Mouse (Mus musculus): ENCODE measurements at regions not wholly inside any gene's neighbourhood (a gene's known extent, or its start where the extent isn't known, plus 50 kb on each side); places are given as distances from the start of the nearest gene placed in this dataset.

- 75% methylated on average over 4 of the region's 4 CpGs for WGBS
- no peak for DNase-seq (ENCODE audit: low spot score)
- Histone ChIP-seq H3K36me3 (ENCODE audit: control insufficient read depth, insufficient read depth, low read length) (no peaks in the 10 kb centered on the region), H3K27ac (replicated peaks; ENCODE audit: low read depth, low read length) (no peak overlapping the region), H3K4me2 (ENCODE audit: low read depth, low read length) (no peak overlapping the region), H3K9me3 (ENCODE audit: control insufficient read depth, low read length) (no peaks in the 10 kb centered on the region), H3K4me3 (ENCODE audit: low read depth, low read length) (no peak overlapping the region), H3K4me1 (ENCODE audit: control insufficient read depth, insufficient read depth, low read length) (no peaks in the 10 kb centered on the region), H3K27me3 (replicated peaks; ENCODE audit: control insufficient read depth, insufficient read depth, low read length) (no peaks in the 10 kb centered on the region), H3K9ac (ENCODE audit: low read depth, low read length) (no peak overlapping the region)
- ATAC-seq (ENCODE audit: low read depth) = no peak
Measured at GRCm38 (mm10) chr10:53165036-53165435, 172.4 kb upstream of the Pln start.

GRCm38 (mm10) chr10:53167767-53168166 is 169.7 kb upstream of the Pln start:
- Histone ChIP-seq H3K4me2 (ENCODE audit: low read depth, low read length) (no peak overlapping the region), H3K9ac (ENCODE audit: low read depth, low read length) (no peak overlapping the region), H3K27me3 (replicated peaks; ENCODE audit: control insufficient read depth, insufficient read depth, low read length) (no peaks in the 10 kb centered on the region), H3K27ac (replicated peaks; ENCODE audit: low read depth, low read length) (no peak overlapping the region), H3K4me1 (ENCODE audit: control insufficient read depth, insufficient read depth, low read length) (no peaks in the 10 kb centered on the region), H3K9me3 (ENCODE audit: control insufficient read depth, low read length) (no peaks in the 10 kb centered on the region), H3K36me3 (ENCODE audit: control insufficient read depth, insufficient read depth, low read length) (no peaks in the 10 kb centered on the region), H3K4me3 (ENCODE audit: low read depth, low read length) (no peak overlapping the region)
- DNase-seq (ENCODE audit: low spot score) (no peak), ATAC-seq (ENCODE audit: low read depth) (no peak)
- 88% methylated on average over 5 of the region's 5 CpGs for WGBS

GRCm38 (mm10) chr10:53174038-53174564 is 163.4 kb upstream of the Pln start:
- DNase-seq (ENCODE audit: low spot score) (no peak), ATAC-seq (ENCODE audit: low read depth) (no peak)
- no peaks in the 10 kb centered on the region for H3K36me3 ChIP-seq (ENCODE audit: control insufficient read depth, insufficient read depth, low read length)
- no peak overlapping the region for H3K4me2 ChIP-seq (ENCODE audit: low read depth, low read length)
- H3K9me3 ChIP-seq (ENCODE audit: control insufficient read depth, low read length) = no peaks in the 10 kb centered on the region
- H3K9ac ChIP-seq (ENCODE audit: low read depth, low read length) = no peak overlapping the region
- H3K27me3 ChIP-seq (replicated peaks; ENCODE audit: control insufficient read depth, insufficient read depth, low read length) = no peaks in the 10 kb centered on the region
- no peak overlapping the region for H3K4me3 ChIP-seq (ENCODE audit: low read depth, low read length)
- H3K4me1 ChIP-seq (ENCODE audit: control insufficient read depth, insufficient read depth, low read length) = peaks cover 9% of the 10 kb centered on the region; the same call in 1 of the 2 replicates
- 17% methylated on average over 3 of the region's 3 CpGs for WGBS
- H3K27ac ChIP-seq (replicated peaks; ENCODE audit: low read depth, low read length) = no peak overlapping the region

GRCm38 (mm10) chr10:53175946-53176345 is 161.5 kb upstream of the Pln start:
- WGBS = 85% methylated on average over 2 of the region's 2 CpGs
- no peak overlapping the region for H3K27ac ChIP-seq (replicated peaks; ENCODE audit: low read depth, low read length)
- no peaks in the 10 kb centered on the region for H3K27me3 ChIP-seq (replicated peaks; ENCODE audit: control insufficient read depth, insufficient read depth, low read length)
- H3K9me3 ChIP-seq (ENCODE audit: control insufficient read depth, low read length) = no peaks in the 10 kb centered on the region
- no peak for DNase-seq (ENCODE audit: low spot score)
- no peaks in the 10 kb centered on the region for H3K36me3 ChIP-seq (ENCODE audit: control insufficient read depth, insufficient read depth, low read length)
- no peak overlapping the region for H3K4me2 ChIP-seq (ENCODE audit: low read depth, low read length)
- H3K9ac ChIP-seq (ENCODE audit: low read depth, low read length) = no peak overlapping the region
- H3K4me3 ChIP-seq (ENCODE audit: low read depth, low read length) = no peak overlapping the region
- ATAC-seq (ENCODE audit: low read depth) = no peak
- peaks cover 16% of the 10 kb centered on the region; the same call in 1 of the 2 replicates for H3K4me1 ChIP-seq (ENCODE audit: control insufficient read depth, insufficient read depth, low read length)

- Histone ChIP-seq H3K27me3 (replicated peaks; ENCODE audit: control insufficient read depth, insufficient read depth, low read length) (no peaks in the 10 kb centered on the region), H3K36me3 (ENCODE audit: control insufficient read depth, insufficient read depth, low read length) (no peaks in the 10 kb centered on the region), H3K9ac (ENCODE audit: low read depth, low read length) (no peak overlapping the region), H3K4me3 (ENCODE audit: low read depth, low read length) (no peak overlapping the region), H3K27ac (replicated peaks; ENCODE audit: low read depth, low read length) (no peak overlapping the region), H3K4me2 (ENCODE audit: low read depth, low read length) (no peak overlapping the region), H3K4me1 (ENCODE audit: control insufficient read depth, insufficient read depth, low read length) (peaks cover 16% of the 10 kb centered on the region; the same call in 1 of the 2 replicates), H3K9me3 (ENCODE audit: control insufficient read depth, low read length) (no peaks in the 10 kb centered on the region)
- WGBS = 39% methylated on average over 6 of the region's 6 CpGs
- ATAC-seq (ENCODE audit: low read depth) (no peak), DNase-seq (ENCODE audit: low spot score) (peak; percentile 40)
Measured at GRCm38 (mm10) chr10:53178561-53178960, 158.9 kb upstream of the Pln start.

- no peak overlapping the region for H3K4me2 ChIP-seq (ENCODE audit: low read depth, low read length)
- ATAC-seq (ENCODE audit: low read depth) (no peak), DNase-seq (ENCODE audit: low spot score) (no peak)
- no peaks in the 10 kb centered on the region for H3K9me3 ChIP-seq (ENCODE audit: control insufficient read depth, low read length)
- H3K27me3 ChIP-seq (replicated peaks; ENCODE audit: control insufficient read depth, insufficient read depth, low read length) = no peaks in the 10 kb centered on the region
- peaks cover 16% of the 10 kb centered on the region; the same call in 1 of the 2 replicates for H3K4me1 ChIP-seq (ENCODE audit: control insufficient read depth, insufficient read depth, low read length)
- 51% methylated on average over 6 of the region's 6 CpGs for WGBS
- no peak overlapping the region for H3K27ac ChIP-seq (replicated peaks; ENCODE audit: low read depth, low read length)
- H3K4me3 ChIP-seq (ENCODE audit: low read depth, low read length) = no peak overlapping the region
- H3K9ac ChIP-seq (ENCODE audit: low read depth, low read length) = no peak overlapping the region
- H3K36me3 ChIP-seq (ENCODE audit: control insufficient read depth, insufficient read depth, low read length) = no peaks in the 10 kb centered on the region
Measured at GRCm38 (mm10) chr10:53179109-53179508, 158.4 kb upstream of the Pln start.

GRCm38 (mm10) chr10:53180751-53181151 is 156.7 kb upstream of the Pln start:
- Histone ChIP-seq H3K36me3 (ENCODE audit: control insufficient read depth, insufficient read depth, low read length) (no peaks in the 10 kb centered on the region), H3K27me3 (replicated peaks; ENCODE audit: control insufficient read depth, insufficient read depth, low read length) (no peaks in the 10 kb centered on the region), H3K9ac (ENCODE audit: low read depth, low read length) (no peak overlapping the region), H3K4me2 (ENCODE audit: low read depth, low read length) (no peak overlapping the region), H3K27ac (replicated peaks; ENCODE audit: low read depth, low read length) (no peak overlapping the region), H3K4me1 (ENCODE audit: control insufficient read depth, insufficient read depth, low read length) (peaks cover 16% of the 10 kb centered on the region; the same call in 1 of the 2 replicates), H3K9me3 (ENCODE audit: control insufficient read depth, low read length) (no peaks in the 10 kb centered on the region), H3K4me3 (ENCODE audit: low read depth, low read length) (no peak overlapping the region)
- peak; percentile 39 for DNase-seq (ENCODE audit: low spot score)
- WGBS = 60% methylated on average over 11 of the region's 11 CpGs
- ATAC-seq (ENCODE audit: low read depth) = no peak

GRCm38 (mm10) chr10:53181413-53181812 is 156.1 kb upstream of the Pln start:
- Histone ChIP-seq H3K9me3 (ENCODE audit: control insufficient read depth, low read length) (no peaks in the 10 kb centered on the region), H3K27me3 (replicated peaks; ENCODE audit: control insufficient read depth, insufficient read depth, low read length) (no peaks in the 10 kb centered on the region), H3K4me2 (ENCODE audit: low read depth, low read length) (no peak overlapping the region), H3K9ac (ENCODE audit: low read depth, low read length) (no peak overlapping the region), H3K27ac (replicated peaks; ENCODE audit: low read depth, low read length) (no peak overlapping the region), H3K4me1 (ENCODE audit: control insufficient read depth, insufficient read depth, low read length) (peaks cover 16% of the 10 kb centered on the region; the same call in 1 of the 2 replicates), H3K36me3 (ENCODE audit: control insufficient read depth, insufficient read depth, low read length) (no peaks in the 10 kb centered on the region), H3K4me3 (ENCODE audit: low read depth, low read length) (no peak overlapping the region)
- 75% methylated on average over 9 of the region's 9 CpGs for WGBS
- ATAC-seq (ENCODE audit: low read depth) (no peak), DNase-seq (ENCODE audit: low spot score) (no peak)

GRCm38 (mm10) chr10:53208466-53208865 is 129.0 kb upstream of the Pln start:
- H3K27me3 ChIP-seq (replicated peaks; ENCODE audit: control insufficient read depth, insufficient read depth, low read length) = no peaks in the 10 kb centered on the region
- no peak overlapping the region for H3K27ac ChIP-seq (replicated peaks; ENCODE audit: low read depth, low read length)
- H3K4me3 ChIP-seq (ENCODE audit: low read depth, low read length) = no peak overlapping the region
- no peaks in the 10 kb centered on the region for H3K4me1 ChIP-seq (ENCODE audit: control insufficient read depth, insufficient read depth, low read length)
- DNase-seq (ENCODE audit: low spot score) = no peak
- 81% methylated on average over 3 of the region's 3 CpGs for WGBS
- H3K9me3 ChIP-seq (ENCODE audit: control insufficient read depth, low read length) = no peaks in the 10 kb centered on the region
- H3K36me3 ChIP-seq (ENCODE audit: control insufficient read depth, insufficient read depth, low read length) = no peaks in the 10 kb centered on the region
- no peak overlapping the region for H3K4me2 ChIP-seq (ENCODE audit: low read depth, low read length)
- ATAC-seq (ENCODE audit: low read depth) = no peak
- no peak overlapping the region for H3K9ac ChIP-seq (ENCODE audit: low read depth, low read length)

Measured in embryonic facial prominence, embryonic 14.5 days (tissue).